Mouse (Mus musculus): ENCODE results near the gene Vmn1r5.
A peak's percentile ranks its signal among the peaks of the same experiment; 100 is the strongest.
"Not testable (repeated sequence)": the region's sequence is repeated elsewhere in the genome, so short reads cannot be mapped to it uniquely, and the experiment has no call there.

Gene Vmn1r5

GRCm38 (mm10) chr6:56969973-56970372 lies at the start of gene Vmn1r5:
Gene Vmn1r5, plus strand, starts transcription at chr6:56970273.
- no peak for DNase-seq

GRCm38 (mm10) chr6:56923331-56923725 lies 46.7 kb upstream of the Vmn1r5 start:
- no peak for DNase-seq

- peak; percentile 95 for DNase-seq
These were observed 46.1 kb upstream of the Vmn1r5 start, which contains the start of the genes Nt5c3 and Vmn1r4 for GRCm38 (mm10) chr6:56923726-56924707. Gene Nt5c3, minus strand, starts transcription at chr6:56923932. Gene Vmn1r4, plus strand, starts transcription at chr6:56924015.

- DNase-seq = no peak
These were observed 38.2 kb upstream of the Vmn1r5 start for GRCm38 (mm10) chr6:56931648-56932415.

- no peak for DNase-seq
These were observed 37.6 kb upstream of the Vmn1r5 start for GRCm38 (mm10) chr6:56932464-56932863.

GRCm38 (mm10) chr6:56934366-56934765 lies 35.7 kb upstream of the Vmn1r5 start:
- DNase-seq = no peak

- DNase-seq = no peak
These were observed 13.6 kb upstream of the Vmn1r5 start for GRCm38 (mm10) chr6:56956436-56956835.

GRCm38 (mm10) chr6:56996943-56997342 lies 26.9 kb downstream of the Vmn1r5 start, which contains the start of gene Vmn1r6:
Gene Vmn1r6, plus strand, starts transcription at chr6:56997243.
- DNase-seq = no peak

- DNase-seq = not testable (repeated sequence)
These were observed 55.2 kb downstream of the Vmn1r5 start, which contains the start of gene Vmn1r7 for GRCm38 (mm10) chr6:57025224-57025623. Gene Vmn1r7, minus strand, starts transcription at chr6:57025324.

GRCm38 (mm10) chr6:57031984-57032383 lies 61.9 kb downstream of the Vmn1r5 start, which contains the start of gene Vmn1r8:
Gene Vmn1r8, plus strand, starts transcription at chr6:57032284.
- DNase-seq = no peak

GRCm38 (mm10) chr6:57034674-57035073 lies 64.6 kb downstream of the Vmn1r5 start:
- DNase-seq = no peak
